Mouse (Mus musculus) retina, postnatal 1 day (tissue): ENCODE results near the gene Arid1b.
A peak's percentile ranks its signal among the peaks of the same experiment; 100 is the strongest.
"Not testable (repeated sequence)": the region's sequence is repeated elsewhere in the genome, so short reads cannot be mapped to it uniquely, and the experiment has no call there.

ENCODE experiments used
- DNase-seq: peaks from one replicate; pipeline ENCODE4 v3.0.0-alpha.2; 2012

Gene Arid1b

DNA sequence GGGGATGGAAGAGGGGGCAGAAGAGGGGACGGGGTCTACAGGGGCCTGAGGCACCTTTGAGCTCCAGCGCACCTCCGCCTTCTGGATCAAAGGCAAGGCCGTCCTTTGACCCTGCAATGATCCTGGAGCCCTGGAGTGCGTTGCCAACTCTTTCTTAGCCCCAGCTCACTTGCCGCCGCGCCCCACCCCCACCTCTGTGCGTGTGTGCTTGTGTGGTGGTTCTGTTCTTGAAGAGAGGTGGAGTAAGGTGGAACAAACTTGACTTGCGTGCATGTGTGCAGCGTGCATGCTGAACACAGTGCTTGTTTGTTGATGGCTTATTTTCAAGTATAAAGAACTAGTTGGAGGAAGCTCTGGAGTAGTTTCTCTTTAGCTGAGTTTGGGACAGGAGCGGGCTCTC lies 95.4 kb downstream of the Arid1b start:
- DNase-seq: no peak

GRCm38 (mm10) chr17:5091490-5091889 lies 97.4 kb downstream of the Arid1b start:
- DNase-seq: no peak

DNA sequence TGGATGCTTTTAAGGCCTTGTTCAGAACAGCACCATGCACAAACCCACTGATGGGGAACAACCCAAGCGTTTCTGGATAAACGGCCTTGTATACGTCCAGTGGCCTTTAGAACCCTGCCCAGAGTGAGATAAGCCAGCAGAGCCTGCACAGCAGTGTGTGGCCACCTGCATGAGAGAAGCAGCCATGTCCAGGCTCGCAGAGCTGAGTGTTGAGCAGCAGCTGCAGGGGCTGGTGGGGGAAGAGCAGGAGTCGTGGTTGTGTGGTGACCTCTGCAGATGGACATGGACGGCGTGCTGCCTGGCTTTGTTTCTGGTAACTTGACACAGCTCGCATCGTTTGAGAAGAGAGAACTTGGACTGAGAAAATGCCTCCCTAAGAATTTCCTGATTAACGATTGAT lies 97.8 kb downstream of the Arid1b start:
- DNase-seq: no peak

DNA sequence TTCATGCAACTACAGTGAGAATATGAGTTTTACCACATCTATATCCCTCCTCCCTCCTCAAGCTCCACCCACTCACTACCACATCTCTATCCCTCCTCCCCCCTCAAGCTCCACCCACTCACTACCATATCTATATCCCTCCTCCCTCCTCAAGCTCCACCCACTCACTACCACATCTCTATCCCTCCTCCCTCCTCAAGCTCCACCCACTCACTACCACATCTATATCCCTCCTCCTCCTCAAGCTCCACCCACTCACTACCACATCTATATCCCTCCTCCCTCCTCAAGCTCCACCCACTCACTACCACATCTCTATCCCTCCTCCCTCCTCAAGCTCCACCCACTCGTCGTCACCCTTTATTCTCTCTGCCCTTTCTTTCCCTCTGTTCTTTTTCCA lies 99.2 kb downstream of the Arid1b start:
- not testable (repeated sequence) for DNase-seq

DNA sequence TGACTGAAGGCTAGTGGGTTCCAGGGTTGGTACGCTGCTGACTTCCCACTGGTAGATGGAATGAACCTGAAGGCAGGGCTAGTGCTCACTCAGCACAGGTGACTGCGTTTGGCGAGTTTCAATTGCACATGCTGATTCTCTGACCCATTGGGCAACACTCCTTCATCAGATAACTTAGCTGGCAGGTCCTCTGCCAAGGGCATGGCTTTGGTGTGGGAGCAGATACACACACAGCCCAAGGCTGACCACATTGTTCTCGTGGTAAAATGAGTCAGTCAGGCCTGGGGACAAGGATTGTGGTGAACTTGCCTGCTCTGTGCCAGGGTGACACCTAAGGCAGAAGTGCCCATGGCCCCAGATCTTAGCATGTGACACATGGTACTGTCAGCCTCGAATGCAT lies 100.5 kb downstream of the Arid1b start:
- DNase-seq: no peak

DNA sequence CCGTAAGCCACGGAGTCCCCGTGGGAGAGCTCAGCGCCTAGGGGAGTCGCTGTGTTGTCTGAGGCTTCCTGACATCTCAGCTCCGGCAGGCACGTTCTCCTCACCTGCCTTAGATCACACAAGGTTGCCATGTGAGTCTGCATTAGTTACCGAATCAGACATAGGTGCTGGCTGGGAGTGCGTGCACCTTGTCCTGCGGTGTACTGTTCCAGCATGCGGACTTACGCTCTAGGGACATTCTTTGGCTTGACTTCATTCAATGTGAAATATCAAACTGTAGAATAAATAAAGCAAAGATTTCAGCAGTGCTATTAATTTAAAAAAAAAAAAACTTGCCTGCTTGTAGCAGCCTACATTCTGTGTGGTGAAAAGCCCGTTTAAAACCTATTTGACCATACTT lies 101.6 kb downstream of the Arid1b start:
- no peak for DNase-seq

DNA sequence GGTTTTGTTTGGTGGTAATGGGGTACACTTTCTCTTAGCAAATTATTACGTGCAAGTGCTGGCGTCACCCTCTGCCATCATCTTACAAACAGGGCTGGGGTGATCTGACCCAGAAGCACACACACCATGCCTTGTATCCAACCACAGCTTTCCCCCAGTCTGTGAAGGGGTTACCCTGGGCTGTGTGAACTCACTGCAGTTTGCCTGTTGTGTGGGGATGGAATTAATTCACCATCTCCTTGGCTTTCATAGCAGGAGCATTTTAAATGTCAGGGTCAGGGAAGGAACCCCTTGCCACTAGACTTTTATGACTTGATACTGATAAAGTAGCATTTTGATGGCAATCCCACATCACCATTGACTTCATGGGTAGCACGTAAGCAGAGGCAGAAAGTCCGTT lies 102.9 kb downstream of the Arid1b start:
- DNase-seq: no peak

DNA sequence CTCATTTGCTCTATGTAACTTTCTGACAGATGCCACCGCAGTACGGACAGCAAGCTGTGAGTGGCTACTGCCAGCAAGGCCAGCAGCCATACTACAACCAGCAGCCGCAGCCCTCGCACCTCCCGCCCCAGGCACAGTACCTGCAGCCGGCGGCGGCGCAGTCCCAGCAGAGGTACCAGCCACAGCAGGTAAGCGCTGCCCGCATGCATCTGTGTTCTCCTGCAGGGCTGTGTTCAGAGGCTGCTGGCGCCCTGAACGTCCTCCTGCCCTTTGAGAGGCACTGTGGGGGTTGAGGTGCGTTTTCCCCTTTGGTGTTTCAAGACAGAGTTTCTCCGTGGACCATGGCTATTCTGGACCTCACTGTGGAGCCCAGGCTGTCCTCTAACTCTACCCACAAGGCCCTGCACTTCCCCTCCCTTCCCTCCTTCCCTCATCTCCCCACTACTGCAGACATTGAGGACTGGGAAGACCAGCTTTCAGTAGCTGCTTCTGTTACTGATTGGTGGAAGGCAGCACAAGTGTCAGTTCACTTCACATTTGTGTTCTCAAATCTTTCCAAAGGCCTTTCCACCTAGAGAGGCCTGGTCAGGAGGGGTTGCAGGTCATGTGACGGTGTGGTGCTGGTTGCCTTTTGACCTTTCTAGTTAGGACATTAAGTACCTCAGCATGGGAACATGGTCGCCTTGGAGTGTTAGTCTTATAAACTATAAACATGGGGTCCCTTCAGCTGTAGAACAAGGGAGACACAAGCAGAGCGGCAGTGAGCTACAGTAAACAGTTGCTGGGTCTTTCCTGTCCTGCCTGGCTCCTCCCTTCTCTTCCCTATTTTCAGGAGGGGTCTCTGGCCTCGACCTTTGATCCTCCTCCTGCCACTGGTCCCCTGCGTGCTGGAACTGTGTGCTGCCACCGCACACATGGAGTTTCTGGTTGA lies 103.7 kb downstream of the Arid1b start:
- DNase-seq: no peak

- DNase-seq: no peak
These were observed 104.6 kb downstream of the Arid1b start for GRCm38 (mm10) chr17:5098727-5099126.

GRCm38 (mm10) chr17:5099238-5099637 lies 105.1 kb downstream of the Arid1b start:
- DNase-seq: no peak

- DNase-seq: peak; percentile 40
These were observed 107.0 kb downstream of the Arid1b start for GRCm38 (mm10) chr17:5101157-5101556.

DNA sequence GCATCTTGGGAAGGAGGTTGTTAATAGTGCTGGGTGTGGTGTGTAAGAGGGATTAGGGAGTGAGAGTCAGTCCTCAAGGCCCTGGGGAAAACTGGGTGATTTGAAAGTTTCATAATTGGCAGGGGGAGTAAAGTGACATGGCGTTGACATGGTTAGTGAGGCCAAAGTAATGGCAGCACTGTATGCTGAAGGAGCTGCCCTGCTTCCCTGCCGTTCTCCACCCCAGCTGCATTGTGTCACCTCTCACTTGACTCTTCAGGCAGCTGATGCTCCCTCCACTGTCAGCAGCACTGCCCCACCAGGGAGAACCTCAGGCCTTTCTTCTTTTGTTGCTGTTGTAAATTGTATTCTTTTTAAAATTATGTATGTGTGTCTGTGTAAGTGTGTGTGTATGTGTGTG lies 107.8 kb downstream of the Arid1b start:
- peak; percentile 50 for DNase-seq

DNA sequence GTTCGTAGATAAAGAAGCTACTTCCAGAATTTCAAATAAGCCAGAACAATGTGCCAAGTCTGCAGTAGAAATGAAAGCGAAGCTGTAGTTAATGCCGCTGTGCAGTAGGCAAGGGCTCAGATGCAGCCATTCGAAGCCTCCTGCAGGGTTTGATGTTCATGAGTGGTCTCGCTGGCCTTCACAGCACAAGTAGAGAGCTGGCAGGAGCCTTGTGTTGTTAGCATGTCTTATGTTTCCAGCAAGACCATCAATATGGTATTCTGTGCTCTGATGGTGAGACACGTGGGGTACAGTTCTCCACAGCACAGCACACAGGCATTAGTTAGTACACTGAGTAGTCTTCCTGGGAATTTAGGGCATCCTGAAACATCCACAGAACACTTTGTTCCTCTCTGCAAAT lies 111.6 kb downstream of the Arid1b start:
- no peak for DNase-seq

DNA sequence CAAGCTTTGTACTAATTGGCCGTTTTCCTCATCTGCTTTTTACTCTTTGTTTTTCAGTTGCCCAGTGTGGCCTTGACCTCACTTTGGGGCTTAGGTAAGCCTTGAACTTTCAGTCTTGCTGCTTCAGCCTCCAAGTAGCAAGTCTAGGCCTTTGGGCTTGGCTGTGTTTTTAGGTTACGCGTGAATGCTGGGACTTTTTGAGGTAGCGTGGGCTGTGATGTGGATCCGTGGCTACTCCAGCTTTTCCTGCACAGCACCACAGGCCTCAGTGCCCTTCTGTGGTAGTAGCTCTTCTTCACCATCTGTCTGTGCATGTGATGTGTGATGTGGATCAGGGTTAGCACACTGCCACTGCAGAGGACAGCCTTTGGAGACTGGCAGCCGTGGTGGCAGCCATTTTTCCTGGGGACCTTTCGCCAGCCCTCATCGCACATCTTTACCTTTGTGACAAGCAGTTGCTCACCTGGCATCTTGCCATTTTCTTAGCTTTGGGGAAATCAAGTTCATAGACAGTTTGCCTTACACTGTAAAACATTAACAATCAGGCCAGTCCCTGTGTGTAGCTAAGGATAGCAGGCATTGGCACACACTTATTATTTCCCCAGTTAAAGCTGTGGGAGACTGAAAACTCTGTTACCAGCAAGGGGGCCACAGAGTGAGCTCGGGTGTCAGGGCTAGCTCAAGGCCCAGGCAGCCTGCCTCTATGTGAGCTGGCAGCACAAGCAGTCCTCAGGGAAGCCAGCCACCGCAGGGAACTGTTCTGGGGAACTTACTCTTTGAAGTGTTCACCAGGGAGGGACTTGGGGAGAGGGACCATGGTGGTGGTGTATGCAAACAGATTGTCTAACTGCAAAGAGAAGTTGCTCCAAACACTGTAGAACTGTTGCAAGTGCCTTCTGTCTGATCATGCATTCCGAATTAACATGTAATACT lies 112.4 kb downstream of the Arid1b start:
- DNase-seq: no peak

DNA sequence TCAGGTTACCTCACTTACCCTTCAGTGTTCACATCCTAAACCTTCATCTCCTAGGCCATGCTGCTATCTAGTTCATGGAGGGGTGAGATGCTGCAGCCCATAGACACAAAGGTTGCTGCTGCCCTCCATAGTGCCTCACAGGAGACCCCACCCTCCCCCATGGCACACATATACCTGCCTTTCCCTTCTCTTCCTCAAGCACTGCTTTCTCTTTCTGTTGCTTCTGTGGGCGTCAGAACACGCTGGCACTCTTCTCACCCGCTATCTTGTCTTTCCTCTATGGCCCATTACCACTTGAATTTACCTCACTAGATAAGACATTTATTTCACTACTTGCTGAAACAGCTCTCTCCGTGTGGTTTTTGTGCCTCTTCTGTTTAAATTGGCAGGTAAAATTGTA lies 113.4 kb downstream of the Arid1b start:
- no peak for DNase-seq

- no peak for DNase-seq
These were observed 113.9 kb downstream of the Arid1b start for GRCm38 (mm10) chr17:5108022-5108421.

DNA sequence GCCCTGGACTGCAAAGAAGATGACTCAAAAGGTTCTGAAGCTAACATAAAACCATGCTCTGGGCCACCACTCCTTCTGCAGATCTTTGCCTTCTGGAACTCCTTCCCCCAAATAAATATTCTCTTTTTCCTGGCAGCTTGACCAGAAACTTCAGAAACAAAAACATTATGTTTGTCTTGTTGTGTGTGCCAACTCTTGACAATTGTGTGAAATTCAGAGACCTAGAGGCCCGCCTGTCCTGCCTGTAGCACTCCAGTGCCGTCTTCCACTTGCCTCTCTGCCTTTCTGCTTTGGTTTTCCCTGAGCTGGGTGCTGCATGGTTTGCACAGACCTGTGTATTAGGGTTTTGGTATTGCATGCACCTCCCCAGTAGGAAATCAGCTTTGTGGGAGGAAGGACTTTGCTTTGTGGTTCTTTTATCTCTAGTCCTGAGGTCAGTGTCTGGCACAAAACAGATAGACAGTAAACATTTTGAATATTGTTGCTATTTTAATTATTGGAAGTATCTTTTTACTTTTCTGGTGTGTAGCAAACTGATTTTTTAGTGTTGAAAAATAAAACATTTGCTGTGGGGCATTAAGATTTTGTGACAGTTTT lies 114.5 kb downstream of the Arid1b start:
- no peak for DNase-seq

GRCm38 (mm10) chr17:5109343-5109742 lies 115.2 kb downstream of the Arid1b start:
- no peak for DNase-seq

DNA sequence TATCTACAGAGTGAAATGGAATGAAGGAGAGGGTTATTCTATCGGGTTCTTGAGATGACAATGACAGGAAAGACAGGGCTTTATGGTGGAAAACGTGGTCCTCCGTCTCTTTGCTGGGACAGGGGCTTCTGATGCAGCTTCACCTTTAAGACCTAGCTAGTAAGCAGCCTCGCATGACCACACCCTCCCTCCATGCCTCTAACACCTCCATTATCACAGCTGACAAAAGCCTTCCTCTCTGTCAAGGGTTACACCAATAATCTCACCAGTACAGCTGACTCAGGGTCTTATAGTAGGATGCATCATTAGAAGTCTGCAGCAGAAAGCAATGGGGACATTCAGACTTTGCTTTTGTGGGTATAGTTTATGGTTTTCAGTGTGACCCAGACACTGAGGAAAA lies 116.0 kb downstream of the Arid1b start:
- DNase-seq: no peak

GRCm38 (mm10) chr17:5110981-5111380 lies 116.8 kb downstream of the Arid1b start:
- not testable (repeated sequence) for DNase-seq

- DNase-seq: no peak
These were observed 118.0 kb downstream of the Arid1b start for GRCm38 (mm10) chr17:5112116-5112515.

GRCm38 (mm10) chr17:5115952-5116351 lies 121.8 kb downstream of the Arid1b start:
- DNase-seq: peak; percentile 57

DNA sequence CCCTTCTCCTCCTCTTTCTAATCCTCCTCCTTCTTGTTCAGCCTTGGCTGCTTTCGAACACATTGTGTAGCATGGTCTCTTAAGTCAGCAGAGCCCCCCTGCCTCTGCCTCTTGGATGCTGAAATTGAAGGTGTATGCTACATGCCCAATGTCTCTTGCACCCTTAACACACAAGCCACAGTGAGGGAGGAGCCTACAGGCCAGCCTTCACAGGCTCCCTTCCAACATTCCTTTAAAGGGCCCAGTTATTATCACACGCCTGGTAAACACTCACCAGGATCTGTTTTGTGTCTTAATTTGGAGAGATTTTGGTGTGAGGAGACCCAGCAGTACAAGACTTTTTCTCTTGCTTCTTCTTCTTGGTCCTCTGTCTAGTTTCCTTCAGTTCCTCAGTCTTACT lies 122.9 kb downstream of the Arid1b start:
- DNase-seq: no peak
